Mouse (Mus musculus): ENCODE measurements around the gene Epb41l4b.
A peak's percentile ranks its signal among the peaks of the same experiment; 100 is the strongest.

Epb41l4b gene

DNA sequence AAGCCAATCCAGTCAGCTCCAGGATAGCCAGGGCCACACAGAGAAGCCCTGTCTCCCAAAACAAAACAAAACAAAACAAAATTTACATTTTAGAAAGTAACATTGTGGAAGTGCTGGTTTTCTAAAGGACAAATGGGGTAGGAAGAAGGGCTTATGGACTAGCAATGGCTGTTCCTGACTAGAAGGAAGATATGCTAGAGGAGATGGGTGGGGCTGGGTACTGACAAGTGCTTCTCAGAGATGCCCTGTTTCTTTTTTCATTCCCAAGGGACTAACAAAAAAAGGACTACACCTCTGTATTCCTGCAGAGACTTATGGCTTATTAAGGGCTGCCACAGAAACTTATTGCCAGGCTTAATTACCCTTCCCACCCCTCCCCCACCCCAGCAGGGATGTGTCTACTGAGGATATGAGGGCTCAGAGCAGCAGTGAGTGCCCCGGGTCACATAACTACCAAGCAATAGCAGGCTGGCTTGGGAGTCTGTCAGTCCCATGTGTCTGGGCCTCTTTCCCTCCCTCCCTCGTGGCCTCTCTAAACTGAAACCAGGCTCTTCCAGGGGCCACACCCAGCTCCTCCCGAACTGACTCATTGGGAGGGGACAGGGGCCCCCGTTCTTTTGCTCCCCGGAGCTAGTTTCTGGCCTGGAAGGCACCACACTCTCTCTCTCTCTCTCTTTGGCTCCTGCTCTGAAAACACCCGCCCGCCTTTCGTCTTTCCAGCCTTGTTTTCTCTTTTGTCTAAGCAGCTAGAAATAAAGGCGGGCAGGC lies 10.0 kb upstream of the Epb41l4b start:
- DNase-seq, result no peak

DNA sequence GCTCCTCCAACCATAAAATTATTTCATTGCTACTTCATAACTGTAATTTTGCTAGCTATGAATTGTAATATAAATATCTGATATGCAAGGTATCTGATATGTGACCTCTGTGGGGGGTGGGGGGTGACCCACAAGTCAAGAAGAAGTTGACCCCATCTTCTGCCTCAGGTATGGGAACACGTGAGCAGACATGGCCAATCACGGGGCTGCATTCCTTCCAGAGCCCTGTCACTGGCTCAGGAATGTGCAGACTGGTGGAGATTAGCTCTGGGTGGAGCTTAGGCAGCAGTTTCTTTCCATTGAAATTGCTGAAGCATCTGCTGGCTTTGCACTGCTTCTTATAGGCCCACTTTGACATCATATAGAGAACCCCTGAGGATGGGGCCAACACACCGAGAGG lies 4.9 kb upstream of the Epb41l4b start:
- DNase-seq, result no peak

DNA sequence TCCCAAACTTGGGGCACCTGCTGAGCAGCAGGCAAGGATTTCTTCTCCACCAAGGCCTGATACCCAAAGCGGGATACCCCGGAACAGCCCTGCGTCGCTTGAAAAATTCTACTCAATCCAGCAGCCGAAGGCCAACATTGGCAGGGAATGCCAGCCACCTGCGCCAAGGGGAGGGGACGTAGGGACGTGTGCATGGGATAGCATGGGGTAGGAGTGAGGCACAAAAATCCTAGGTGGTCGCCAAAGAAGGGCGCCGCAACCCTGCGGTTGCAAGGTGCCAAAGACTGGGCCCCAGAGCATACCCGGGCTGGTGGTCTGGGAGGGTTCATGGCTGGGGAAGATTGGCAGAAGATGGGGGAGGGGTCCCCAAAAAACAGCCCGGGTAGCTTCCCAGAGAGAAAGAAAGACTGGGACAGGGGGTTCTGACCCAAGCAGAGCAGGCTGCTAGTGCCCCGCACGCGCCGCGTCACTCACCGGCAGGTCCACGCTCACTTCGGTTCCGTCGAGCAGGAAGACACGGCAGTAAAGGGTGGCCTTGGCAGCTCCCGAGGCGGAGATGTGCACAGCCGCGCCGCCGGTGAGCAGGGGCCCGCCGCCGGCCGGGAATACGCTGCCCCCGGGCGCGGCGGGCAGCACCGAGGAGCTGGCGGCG lies 737 bp downstream of the Epb41l4b start:
- DNase-seq, result peak in 1 of 2 experiments; percentile 15

DNA sequence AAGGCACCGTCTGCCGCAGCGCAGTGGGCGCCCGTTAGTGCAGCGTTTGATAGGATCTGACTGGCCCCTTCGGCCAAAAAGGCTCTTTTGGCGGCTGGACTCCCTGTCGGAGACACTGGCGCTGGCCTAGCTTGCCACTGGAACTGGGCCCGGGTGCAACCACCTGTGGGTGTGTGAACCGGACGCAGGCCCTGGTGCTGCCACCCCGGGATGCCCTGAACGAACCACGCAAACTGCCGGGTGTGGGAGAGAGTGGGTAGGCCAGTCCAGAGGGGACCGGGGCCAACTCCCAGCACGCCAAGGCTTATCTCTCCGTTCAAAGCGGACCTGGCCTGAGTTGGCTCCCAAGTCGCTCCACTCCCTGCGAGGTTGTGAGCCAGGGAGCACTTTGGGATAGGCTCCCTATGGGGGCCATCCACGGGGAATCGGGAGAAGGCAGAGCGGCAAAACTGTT lies 1.3 kb downstream of the Epb41l4b start:
- peak in 1 of 2 experiments; percentile 4 for DNase-seq

DNA sequence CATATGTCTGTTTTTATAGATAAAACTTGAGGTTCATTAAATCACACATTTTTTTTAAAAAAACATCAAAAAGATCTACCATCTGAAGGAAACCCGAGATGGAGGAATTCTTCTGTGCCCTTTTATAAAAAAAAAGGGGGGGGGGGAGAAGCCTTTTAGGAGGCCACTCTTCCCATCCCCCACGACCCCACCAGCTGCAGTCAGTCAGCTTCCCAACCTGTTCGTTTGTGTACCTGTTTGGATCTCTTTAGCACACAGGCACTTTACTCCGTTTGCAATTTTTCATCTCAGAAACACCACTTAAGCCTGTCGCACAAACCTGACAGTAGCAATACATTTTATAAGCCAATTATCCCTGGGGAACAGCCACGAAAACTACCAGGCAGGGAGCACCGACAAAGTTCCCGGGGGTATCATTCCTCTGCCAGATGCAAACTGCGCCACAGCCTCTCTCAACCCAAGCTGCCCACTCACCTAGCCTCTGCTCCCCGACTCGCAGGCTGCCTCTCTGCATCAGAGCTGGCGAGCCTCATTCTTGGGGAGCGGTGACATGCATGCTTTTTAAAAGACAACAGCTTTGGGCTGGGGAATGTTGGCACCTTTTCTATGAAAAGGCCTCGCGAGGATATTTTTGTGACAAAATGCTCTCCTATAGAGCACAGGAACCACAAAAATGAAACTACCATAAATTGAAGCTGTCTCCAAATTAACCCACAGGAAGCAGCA lies 2.1 kb downstream of the Epb41l4b start:
- no peak for DNase-seq

DNA sequence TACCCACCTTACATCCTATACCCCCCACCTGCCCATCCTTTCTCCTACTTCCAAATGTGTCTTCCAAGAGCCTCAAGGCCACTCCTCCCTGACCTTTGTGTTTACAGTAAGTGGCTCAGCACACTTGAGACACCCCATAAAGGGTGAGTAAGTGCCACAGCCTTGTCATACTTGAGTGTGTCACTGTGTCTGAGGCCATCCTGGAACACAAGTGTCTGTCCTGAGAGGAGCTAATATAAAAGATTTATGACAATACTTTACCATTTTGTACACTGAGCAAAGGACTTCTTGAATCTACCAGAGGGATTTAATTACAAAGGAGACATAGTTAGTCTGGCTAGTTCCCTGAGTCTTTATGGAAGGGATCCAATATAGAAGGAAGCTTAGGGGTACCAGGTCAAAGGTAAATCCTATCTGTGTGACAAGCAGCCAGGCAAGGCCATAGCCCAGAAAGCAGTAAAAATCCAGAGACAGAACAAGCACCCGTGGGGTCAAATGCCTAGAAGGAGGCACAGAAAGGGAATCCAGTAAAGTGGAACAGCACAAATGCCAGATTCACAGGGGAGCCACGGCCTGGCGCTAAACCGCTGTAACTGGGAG lies 2.9 kb downstream of the Epb41l4b start:
- DNase-seq, result no peak

DNA sequence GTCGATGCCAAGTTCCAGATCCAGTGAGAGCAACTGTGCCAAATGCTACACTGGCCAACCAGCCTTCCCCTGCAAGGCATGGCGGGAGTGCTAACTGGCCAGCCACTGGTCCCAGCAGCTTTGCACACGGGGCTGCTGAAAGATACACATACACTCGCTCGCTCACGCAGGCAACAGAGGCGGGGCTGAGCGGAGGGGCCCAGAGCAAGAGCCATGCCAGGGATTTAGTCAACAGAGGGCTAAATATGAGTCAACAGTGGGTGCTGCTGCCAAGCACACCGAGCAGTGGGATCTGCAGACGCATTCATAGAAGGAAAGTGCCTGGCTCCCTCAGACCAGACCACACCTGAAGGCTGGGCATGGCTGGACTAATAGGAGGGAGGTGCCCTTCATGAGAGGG lies 3.8 kb downstream of the Epb41l4b start:
- no peak for DNase-seq

DNA sequence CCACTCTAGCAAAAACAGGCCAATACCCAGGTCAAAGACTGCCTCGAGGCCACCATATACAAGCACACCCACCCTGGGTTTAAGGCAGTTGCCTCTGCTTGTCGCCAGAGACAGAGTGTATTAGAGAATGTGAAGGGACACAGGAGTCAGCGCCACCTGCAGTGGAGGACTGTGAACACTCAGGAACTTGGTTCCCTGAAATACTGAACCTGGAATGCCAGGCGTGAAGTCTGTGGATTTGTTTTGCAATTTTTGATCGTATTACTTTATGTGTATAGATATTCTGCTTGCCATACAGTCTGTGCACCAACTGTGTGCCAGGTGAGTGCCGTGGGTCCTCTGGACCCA lies 5.2 kb downstream of the Epb41l4b start:
- no peak for DNase-seq

DNA sequence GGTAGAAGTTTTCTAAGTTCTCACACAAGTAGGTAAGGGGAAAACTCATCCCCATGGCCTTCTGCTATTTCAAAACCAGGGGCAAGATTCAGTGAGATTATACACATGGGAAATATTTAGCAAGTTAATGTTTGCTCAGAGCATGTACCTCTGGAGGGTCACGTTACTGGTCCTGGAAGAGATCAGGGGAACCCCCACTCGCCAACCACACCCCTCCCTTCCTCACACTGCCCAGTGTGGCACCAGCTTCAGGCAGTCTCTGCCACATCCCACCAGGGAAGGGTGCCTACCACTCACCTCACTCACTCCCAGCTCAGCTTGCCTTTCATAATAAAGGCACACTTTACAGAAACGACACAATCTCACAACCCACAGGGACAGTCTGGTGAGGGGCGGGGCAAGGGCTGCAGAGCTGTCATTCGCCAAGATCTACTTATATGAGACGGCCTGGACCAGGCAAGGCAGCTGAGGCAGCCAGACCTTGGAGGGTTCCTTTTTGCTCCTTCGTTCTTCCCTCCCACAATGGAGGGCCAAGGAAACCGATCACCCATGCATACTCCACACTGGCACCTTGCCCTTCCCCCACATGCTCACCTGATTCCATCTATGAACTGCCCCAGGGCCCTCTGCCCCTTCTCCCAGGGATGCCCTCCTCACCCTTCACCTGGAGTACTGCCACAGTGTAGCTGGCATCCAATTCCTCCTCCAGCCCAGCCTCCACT lies 5.7 kb downstream of the Epb41l4b start:
- no peak for DNase-seq

DNA sequence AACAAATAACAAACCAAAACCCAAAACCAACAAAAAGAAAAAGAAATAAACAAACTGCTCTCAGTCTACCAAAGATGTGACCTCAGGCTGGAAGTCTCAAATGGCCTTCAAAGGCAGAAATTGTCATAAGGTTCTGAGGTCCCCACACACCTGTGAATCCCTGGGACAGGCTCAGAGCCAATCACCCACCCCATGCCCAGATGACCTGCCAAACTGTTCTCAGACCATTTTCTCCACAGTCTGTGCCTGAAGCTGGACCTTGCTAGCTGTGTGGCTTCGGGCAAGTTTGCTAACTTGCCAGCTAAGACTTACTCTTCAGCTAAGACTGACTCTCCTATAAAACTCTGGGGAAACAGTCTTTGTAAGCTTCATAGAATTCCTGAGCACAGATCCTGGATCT lies 7.8 kb downstream of the Epb41l4b start:
- no peak for DNase-seq

DNA sequence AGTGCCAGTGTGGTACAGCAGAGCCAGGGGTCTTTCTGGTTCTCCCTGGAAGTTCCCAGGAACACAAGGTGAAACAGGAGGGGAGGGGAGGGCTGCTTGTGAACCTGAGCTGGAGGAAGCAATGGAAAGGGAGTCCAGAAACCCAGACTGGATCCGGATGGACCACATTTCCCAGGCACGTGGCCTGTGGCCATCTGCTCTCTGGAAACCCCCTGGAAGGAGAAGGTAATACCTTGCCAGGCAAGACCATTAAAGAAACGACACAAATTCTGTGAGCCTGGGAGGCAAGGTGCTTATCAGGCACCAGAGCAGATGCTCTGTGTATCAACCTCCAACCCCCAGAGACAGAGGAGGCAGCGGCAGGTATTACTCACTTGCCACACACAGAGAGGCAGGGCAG lies 8.7 kb downstream of the Epb41l4b start:
- no peak for DNase-seq

DNA sequence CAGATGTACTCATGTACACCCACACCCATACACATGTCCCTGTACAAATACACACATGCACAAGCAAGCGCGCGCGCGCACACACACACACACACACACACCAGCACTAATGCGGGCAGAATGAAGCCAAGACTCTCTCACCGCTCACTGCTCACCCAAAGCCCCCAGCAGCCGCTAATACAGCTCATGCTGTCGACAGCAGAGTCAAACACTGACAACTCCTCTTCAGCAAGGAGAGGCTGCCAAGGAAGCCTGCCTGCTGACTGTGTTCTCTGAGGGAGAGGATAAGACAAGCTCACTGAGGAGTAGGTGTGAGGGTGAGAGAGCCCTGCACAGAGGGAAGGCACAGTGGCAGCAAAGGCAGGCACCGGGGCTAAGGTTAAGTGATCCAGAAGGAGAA lies 11.4 kb downstream of the Epb41l4b start:
- DNase-seq, result no peak

DNA sequence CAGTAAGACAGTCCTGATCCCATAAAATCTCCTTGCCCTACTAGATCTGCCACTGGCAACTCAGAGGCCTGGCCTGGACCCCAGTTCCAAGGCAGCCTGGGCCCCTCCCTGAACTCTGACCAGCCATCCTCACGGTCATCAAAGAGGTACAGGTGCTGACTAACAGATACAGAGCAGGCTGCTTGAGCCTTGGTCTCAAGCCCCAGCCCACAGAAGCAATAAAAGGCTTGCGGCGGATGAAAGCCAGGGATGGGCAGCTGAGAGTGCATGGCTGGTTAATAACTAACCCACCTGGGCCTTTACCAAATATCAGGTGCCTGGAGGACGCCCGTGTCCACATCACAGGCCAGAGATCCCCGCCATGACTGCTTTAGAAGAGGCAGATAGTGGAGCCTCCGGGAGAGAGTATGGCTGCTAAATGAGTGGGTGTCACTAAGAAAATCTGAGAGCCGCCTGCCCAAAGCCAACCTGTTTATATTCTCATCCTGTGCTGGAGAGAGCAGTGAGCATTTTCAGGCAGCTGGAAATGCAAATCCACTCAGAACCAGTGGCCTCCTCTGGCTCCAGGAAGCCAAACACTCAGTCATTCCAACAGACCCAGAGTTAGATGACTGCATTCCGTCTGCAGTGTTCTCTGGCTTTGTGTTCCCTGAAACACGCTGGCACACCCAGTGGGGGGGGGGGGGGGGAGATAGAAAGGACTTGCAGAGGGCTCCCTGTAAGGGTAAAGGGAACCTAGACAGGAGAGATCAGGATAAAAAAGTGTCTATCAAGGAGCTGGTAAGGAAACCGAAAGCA lies 13.3 kb downstream of the Epb41l4b start:
- no peak for DNase-seq

DNA sequence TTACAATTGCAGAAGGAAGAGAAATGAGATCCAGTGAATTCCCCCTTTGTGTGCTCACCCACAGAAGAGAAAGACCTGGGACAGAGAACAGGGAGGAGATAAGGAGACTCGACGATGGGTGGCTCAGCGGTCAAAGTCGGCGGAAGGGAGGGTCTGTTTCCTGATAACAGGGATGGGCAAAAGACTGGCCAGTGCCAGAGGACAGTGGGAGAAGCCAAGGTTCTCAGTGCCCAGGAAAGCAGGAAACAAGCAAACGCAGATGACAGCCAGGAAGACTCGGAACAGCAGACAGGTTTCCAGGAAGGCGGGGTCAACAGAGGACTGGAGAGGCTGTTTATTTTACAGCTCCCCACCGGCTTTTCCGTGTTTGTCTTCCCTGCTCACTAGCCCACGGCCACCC lies 20.2 kb downstream of the Epb41l4b start:
- DNase-seq, result no peak

DNA sequence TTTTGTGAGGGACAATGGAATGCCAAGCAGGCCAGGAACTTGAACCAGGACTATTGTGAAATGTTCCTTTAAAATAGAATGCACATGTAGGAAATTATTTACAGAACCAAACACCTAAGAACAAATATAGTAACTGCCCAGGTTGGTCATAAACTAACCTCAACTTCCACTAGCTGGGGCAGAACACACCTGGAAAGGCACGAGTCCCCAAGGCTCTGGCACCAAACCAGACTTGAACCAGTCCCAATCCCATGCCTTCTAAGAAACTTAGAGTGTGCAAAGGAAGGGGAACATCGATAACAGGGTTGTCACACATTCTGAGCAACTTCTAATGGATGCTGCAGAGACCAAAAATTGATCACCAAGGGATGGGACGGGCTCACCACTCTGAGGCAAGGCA lies 21.1 kb downstream of the Epb41l4b start:
- no peak for DNase-seq

DNA sequence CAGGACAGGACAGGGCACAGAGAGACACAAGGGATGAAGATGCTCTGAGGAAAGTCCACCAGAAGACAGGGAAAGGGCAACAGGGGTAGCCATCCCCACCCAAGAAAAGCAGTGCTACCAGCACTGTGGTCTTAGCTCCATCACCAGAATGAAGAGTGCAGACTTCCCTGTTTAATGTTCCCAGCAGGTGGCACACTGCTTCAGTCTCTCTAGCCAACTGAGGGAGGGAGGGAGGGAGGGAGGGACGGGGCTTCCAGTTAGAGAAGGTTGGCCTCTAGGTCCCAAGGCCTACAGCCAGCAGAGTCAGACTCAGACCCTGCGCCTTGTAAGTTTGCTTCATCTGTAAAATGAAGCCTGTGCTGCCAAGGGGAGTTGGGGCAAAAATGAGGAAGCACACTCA lies 22.7 kb downstream of the Epb41l4b start:
- no peak for DNase-seq

DNA sequence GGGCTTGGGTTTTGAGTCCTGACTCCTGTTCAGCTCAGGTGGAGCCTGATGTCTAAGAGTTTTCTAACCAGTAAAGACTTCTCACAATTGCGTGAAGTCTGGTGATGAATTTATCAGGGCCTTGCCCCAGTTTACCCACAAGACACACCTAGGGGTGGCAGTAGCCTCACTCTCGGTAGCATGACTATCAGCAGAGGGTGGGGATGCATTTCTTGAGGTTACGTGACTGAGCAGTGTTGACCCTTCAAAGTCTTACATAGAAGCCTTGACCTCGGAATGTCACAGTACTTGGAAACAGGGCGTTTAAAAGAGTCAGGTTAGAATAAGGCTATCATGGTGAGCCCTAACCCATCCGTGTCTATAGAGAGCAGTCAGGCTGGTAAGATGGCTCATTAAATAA lies 23.3 kb downstream of the Epb41l4b start:
- no peak for DNase-seq

DNA sequence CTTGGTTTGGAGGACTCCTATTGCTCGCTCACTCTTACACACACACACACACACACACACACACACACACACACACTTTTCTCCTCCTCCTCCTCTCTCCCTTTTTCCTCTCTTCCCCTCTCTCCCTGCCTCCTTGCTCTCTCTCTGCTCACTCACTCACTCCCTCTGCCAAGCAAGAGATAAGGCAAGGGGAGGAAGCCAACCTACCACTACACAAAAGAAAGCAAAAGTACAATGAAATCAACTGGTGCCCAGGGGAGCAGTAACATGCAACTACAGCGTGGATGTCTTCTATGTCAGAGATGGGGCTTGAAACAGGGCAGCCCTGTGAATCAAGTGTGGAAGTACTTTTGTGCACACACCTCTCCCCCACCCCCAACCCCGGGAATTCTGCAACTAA lies 24.4 kb downstream of the Epb41l4b start:
- no peak for DNase-seq

DNA sequence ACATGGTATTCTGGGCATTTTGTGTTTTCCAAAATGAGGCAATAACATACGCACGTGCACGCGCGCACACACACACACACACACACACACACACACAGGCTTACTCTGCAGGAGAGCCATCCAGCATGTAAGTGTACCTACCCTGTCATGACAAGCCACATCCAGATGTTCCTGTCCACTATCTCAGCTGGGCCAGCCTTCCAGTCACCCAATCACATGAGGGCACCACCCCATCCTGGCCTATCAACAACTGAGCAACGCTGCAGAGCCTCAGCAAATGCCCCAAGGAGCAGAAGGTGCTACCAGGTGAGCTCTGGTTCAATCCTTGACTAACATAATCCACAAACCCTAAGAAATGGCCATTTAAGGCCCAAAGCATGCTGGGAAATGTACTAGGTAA lies 27.0 kb downstream of the Epb41l4b start:
- no peak for DNase-seq

DNA sequence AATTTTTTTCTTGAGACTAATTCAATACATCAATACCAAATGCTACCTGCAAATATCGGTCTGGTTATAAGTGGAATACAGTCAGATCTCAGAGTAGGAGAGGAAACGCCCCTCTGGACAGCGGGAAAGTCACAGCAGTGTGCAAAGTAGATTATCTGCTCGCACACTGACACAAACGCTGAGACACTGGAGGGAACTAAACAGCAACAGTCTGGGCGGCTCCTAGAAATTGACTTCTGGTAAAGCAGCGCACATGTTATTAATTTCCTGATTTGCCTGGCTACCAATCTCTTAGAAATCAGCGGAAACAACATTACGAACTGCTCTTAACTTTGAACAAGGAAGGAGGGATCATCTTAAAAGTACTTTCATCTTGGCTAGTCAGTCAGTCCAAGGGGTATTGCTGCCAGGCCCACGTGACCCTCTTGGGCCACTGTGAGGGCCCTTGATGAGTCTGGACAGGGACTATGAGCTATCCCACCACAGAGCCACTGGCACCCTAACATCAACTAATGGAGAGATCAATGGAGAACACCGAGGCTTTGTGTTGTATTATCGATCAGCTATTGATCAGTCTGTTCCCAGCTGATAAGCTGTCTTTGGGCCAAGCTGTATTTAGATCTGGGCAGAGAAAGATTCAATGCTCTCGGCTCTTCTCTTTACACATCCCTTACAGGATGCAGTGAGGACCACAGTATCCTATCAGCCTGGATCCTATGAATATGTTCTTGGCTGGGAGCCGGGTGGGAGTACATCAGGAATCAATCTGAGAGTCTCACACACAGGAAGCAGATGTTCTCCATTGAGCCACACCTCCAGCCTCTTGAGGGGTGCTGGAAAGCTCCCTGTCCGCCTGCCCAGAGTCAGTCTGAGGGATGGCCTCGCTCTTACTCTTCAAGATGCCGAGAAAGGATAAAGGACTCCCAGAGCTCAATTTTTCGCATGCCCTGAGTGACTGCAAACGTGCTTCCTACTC lies 28.3 kb downstream of the Epb41l4b start:
- DNase-seq, result no peak

All from thymus, adult 18-20 months (tissue).